Mouse (Mus musculus) megakaryocyte progenitor cell, adult 5-6 weeks (primary cell): ENCODE results near the gene Iqsec1. TPM values are rescaled to one million over a fixed set of nuclear protein-coding genes. Genes with fewer than 3 reads are reported as not detected.

Source experiments
- ATAC-seq: replicated peaks from 2 replicates; pipeline ENCODE4 v1.8.0; 2016; ENCODE audit warnings: mild to moderate bottlenecking, moderate TSS enrichment, inconsistent platforms; ENCODE audit not compliant: poor library complexity
- total RNA-seq, 2 experiments: library from RNA; stranded (forward) in 1 of 2; stranded (reverse) in 1 of 2; fragments of 157-497, 149-512 nt in 1 of 2; fragments of 200-1000 nt in 1 of 2; gene quantifications; 2 replicates each; pipeline versions ENCODE4 v1.2.3 to v1.2.4; 2015 to 2017

Iqsec1 gene
- 25.9 and 32.5 TPM in 2 replicates for total RNA-seq (2015)
- total RNA-seq (2017): 3.5 and 8.7 TPM in 2 replicates

GRCm38 (mm10) chr6:90988648-90989317 lies at the start of gene Iqsec1:
Gene Iqsec1, minus strand, starts transcription at chr6:90988685.
- ATAC-seq: peak; percentile 91

- ATAC-seq: no peak
Measured at GRCm38 (mm10) chr6:91028256-91028655, 39.8 kb upstream of the Iqsec1 start.

GRCm38 (mm10) chr6:91020810-91021209 lies 32.3 kb upstream of the Iqsec1 start:
- ATAC-seq: no peak

- no peak for ATAC-seq
Measured at GRCm38 (mm10) chr6:91016600-91017230, 28.2 kb upstream of the Iqsec1 start.

GRCm38 (mm10) chr6:91014198-91014958 lies 25.9 kb upstream of the Iqsec1 start:
- ATAC-seq: peak; percentile 52

GRCm38 (mm10) chr6:91012458-91012857 lies 24.0 kb upstream of the Iqsec1 start:
- no peak for ATAC-seq

GRCm38 (mm10) chr6:91011568-91011967 lies 23.1 kb upstream of the Iqsec1 start:
- ATAC-seq: no peak

- 0 out of 2 replicates have a peak, but pooled peaks have one; percentile 19 for ATAC-seq
Measured at GRCm38 (mm10) chr6:91008284-91008830, 19.9 kb upstream of the Iqsec1 start.

GRCm38 (mm10) chr6:91007207-91007606 lies 18.7 kb upstream of the Iqsec1 start:
- ATAC-seq: peak; percentile 63

- ATAC-seq: no peak
Measured at GRCm38 (mm10) chr6:91004157-91004556, 15.7 kb upstream of the Iqsec1 start.

GRCm38 (mm10) chr6:91003310-91003995 lies 15.0 kb upstream of the Iqsec1 start:
- peak; percentile 56 for ATAC-seq

GRCm38 (mm10) chr6:91001566-91001965 lies 13.1 kb upstream of the Iqsec1 start:
- ATAC-seq: no peak

- ATAC-seq: no peak
Measured at GRCm38 (mm10) chr6:91000819-91001525, 12.5 kb upstream of the Iqsec1 start.

- no peak for ATAC-seq
Measured at GRCm38 (mm10) chr6:90999176-90999575, 10.7 kb upstream of the Iqsec1 start.

- ATAC-seq: no peak
Measured at GRCm38 (mm10) chr6:90997025-90997424, 8.5 kb upstream of the Iqsec1 start.

- ATAC-seq: no peak
Measured at GRCm38 (mm10) chr6:90996181-90996580, 7.7 kb upstream of the Iqsec1 start.

- ATAC-seq: no peak
Measured at GRCm38 (mm10) chr6:90988299-90988625, 223 bp downstream of the Iqsec1 start.

GRCm38 (mm10) chr6:90987561-90988298 lies 755 bp downstream of the Iqsec1 start:
- no peak for ATAC-seq

- ATAC-seq: no peak
Measured at GRCm38 (mm10) chr6:90984101-90984500, 4.4 kb downstream of the Iqsec1 start.

GRCm38 (mm10) chr6:90974279-90974678 lies 14.2 kb downstream of the Iqsec1 start:
- ATAC-seq: no peak
